Mouse (Mus musculus): ENCODE results near the gene Slc2a6.

- TF ChIP-seq CTCF (IDR thresholded peaks at IDR 0.05; ENCODE audit: low read depth) (no peak), EP300 (IDR thresholded peaks at IDR 0.05; ENCODE audit: low read depth) (peak; percentile 38; the same call in 1 of the 2 replicates)
These were observed 18.4 kb upstream of the Slc2a6 start for GRCm38 (mm10) chr2:27045979-27046770.

Measured in liver, postnatal 0 days (tissue).